Mouse (Mus musculus): ENCODE data around the gene Xk. TPM values are rescaled to one million over a fixed set of nuclear protein-coding genes. Genes with fewer than 3 reads are reported as not detected.
"Not testable (repeated sequence)": the region's sequence is repeated elsewhere in the genome, so short reads cannot be mapped to it uniquely, and the experiment has no call there.

Xk gene
- polyA plus RNA-seq, 1 experiment from 2014 or later, result 7.0 TPM

GRCm38 (mm10) chrX:9298413-9298864, 25.9 kb downstream of the Xk start:
- Histone ChIP-seq H3K9me3 (ENCODE audit: control insufficient read depth, low read length) (no peaks in the 10 kb centered on the region), H3K4me2 (replicated peaks) (no peak overlapping the region), H3K27ac (no peak overlapping the region), H3K4me3 (replicated peaks; ENCODE audit: low read length) (no peak overlapping the region), H3K27me3 (ENCODE audit: control insufficient read depth, insufficient read depth, low read length) (no peaks in the 10 kb centered on the region), H3K36me3 (replicated peaks; ENCODE audit: control insufficient read depth, insufficient read depth) (no peaks in the 10 kb centered on the region), H3K9ac (no peak overlapping the region), H3K4me1 (replicated peaks; ENCODE audit: control insufficient read depth, insufficient read depth, low read length) (no peaks in the 10 kb centered on the region)
- 90% methylated on average over 5 of the region's 5 CpGs for WGBS
- DNase-seq (ENCODE audit: low spot score) (no peak), ATAC-seq (ENCODE audit: low FRiP score) (no peak)

GRCm38 (mm10) chrX:9302791-9303190, 30.2 kb downstream of the Xk start:
- 84% methylated on average over 5 of the region's 5 CpGs for WGBS
- H3K9ac ChIP-seq, result no peak overlapping the region
- H3K4me1 ChIP-seq (replicated peaks; ENCODE audit: control insufficient read depth, insufficient read depth, low read length), result no peaks in the 10 kb centered on the region
- H3K27me3 ChIP-seq (ENCODE audit: control insufficient read depth, insufficient read depth, low read length), result no peaks in the 10 kb centered on the region
- no peaks in the 10 kb centered on the region for H3K9me3 ChIP-seq (ENCODE audit: control insufficient read depth, low read length)
- no peak overlapping the region for H3K4me3 ChIP-seq (replicated peaks; ENCODE audit: low read length)
- H3K27ac ChIP-seq, result no peak overlapping the region
- no peak overlapping the region for H3K4me2 ChIP-seq (replicated peaks)
- DNase-seq (ENCODE audit: low spot score) (no peak), ATAC-seq (ENCODE audit: low FRiP score) (no peak)
- no peaks in the 10 kb centered on the region for H3K36me3 ChIP-seq (replicated peaks; ENCODE audit: control insufficient read depth, insufficient read depth)

GRCm38 (mm10) chrX:9303455-9303854, 30.9 kb downstream of the Xk start:
- 56% methylated on average over 1 of the region's 1 CpGs for WGBS
- Histone ChIP-seq H3K9ac (no peak overlapping the region), H3K36me3 (replicated peaks; ENCODE audit: control insufficient read depth, insufficient read depth) (no peaks in the 10 kb centered on the region), H3K27ac (no peak overlapping the region), H3K4me1 (replicated peaks; ENCODE audit: control insufficient read depth, insufficient read depth, low read length) (no peaks in the 10 kb centered on the region), H3K4me2 (replicated peaks) (no peak overlapping the region), H3K4me3 (replicated peaks; ENCODE audit: low read length) (no peak overlapping the region), H3K9me3 (ENCODE audit: control insufficient read depth, low read length) (no peaks in the 10 kb centered on the region), H3K27me3 (ENCODE audit: control insufficient read depth, insufficient read depth, low read length) (no peaks in the 10 kb centered on the region)
- DNase-seq (ENCODE audit: low spot score) (no peak), ATAC-seq (ENCODE audit: low FRiP score) (no peak)

GRCm38 (mm10) chrX:9316457-9316856, 43.9 kb downstream of the Xk start:
- H3K4me3 ChIP-seq (replicated peaks; ENCODE audit: low read length); H3K9me3 ChIP-seq (ENCODE audit: control insufficient read depth, low read length); H3K4me1 ChIP-seq (replicated peaks; ENCODE audit: control insufficient read depth, insufficient read depth, low read length); H3K9ac ChIP-seq; DNase-seq (ENCODE audit: low spot score); H3K27me3 ChIP-seq (ENCODE audit: control insufficient read depth, insufficient read depth, low read length); H3K36me3 ChIP-seq (replicated peaks; ENCODE audit: control insufficient read depth, insufficient read depth); H3K27ac ChIP-seq; H3K4me2 ChIP-seq (replicated peaks); ATAC-seq (ENCODE audit: low FRiP score): not testable (repeated sequence)

GRCm38 (mm10) chrX:9327954-9328353, 55.4 kb downstream of the Xk start:
- not testable (repeated sequence) for ATAC-seq (ENCODE audit: low FRiP score); H3K9me3 ChIP-seq (ENCODE audit: control insufficient read depth, low read length); H3K4me2 ChIP-seq (replicated peaks); H3K9ac ChIP-seq; H3K36me3 ChIP-seq (replicated peaks; ENCODE audit: control insufficient read depth, insufficient read depth); H3K4me3 ChIP-seq (replicated peaks; ENCODE audit: low read length); H3K27ac ChIP-seq; H3K27me3 ChIP-seq (ENCODE audit: control insufficient read depth, insufficient read depth, low read length); H3K4me1 ChIP-seq (replicated peaks; ENCODE audit: control insufficient read depth, insufficient read depth, low read length); DNase-seq (ENCODE audit: low spot score)
- WGBS, result 93% methylated on average over 19 of the region's 26 CpGs

GRCm38 (mm10) chrX:9332366-9332962, 59.9 kb downstream of the Xk start:
- not testable (repeated sequence) for H3K9ac ChIP-seq; H3K4me1 ChIP-seq (replicated peaks; ENCODE audit: control insufficient read depth, insufficient read depth, low read length); H3K9me3 ChIP-seq (ENCODE audit: control insufficient read depth, low read length); H3K4me3 ChIP-seq (replicated peaks; ENCODE audit: low read length); H3K27me3 ChIP-seq (ENCODE audit: control insufficient read depth, insufficient read depth, low read length); H3K4me2 ChIP-seq (replicated peaks); DNase-seq (ENCODE audit: low spot score); H3K36me3 ChIP-seq (replicated peaks; ENCODE audit: control insufficient read depth, insufficient read depth); ATAC-seq (ENCODE audit: low FRiP score); H3K27ac ChIP-seq
- WGBS, result 90% methylated on average over 12 of the region's 12 CpGs

GRCm38 (mm10) chrX:9333035-9333434, 60.5 kb downstream of the Xk start:
- not testable (repeated sequence) for H3K4me2 ChIP-seq (replicated peaks); H3K36me3 ChIP-seq (replicated peaks; ENCODE audit: control insufficient read depth, insufficient read depth); H3K4me1 ChIP-seq (replicated peaks; ENCODE audit: control insufficient read depth, insufficient read depth, low read length); ATAC-seq (ENCODE audit: low FRiP score); H3K4me3 ChIP-seq (replicated peaks; ENCODE audit: low read length); H3K9ac ChIP-seq; H3K27ac ChIP-seq; H3K27me3 ChIP-seq (ENCODE audit: control insufficient read depth, insufficient read depth, low read length); H3K9me3 ChIP-seq (ENCODE audit: control insufficient read depth, low read length); DNase-seq (ENCODE audit: low spot score)
- WGBS, result 65% methylated on average over 2 of the region's 2 CpGs

GRCm38 (mm10) chrX:9334996-9335395, 62.4 kb downstream of the Xk start:
- not testable (repeated sequence) for H3K4me3 ChIP-seq (replicated peaks; ENCODE audit: low read length); DNase-seq (ENCODE audit: low spot score); H3K9ac ChIP-seq; ATAC-seq (ENCODE audit: low FRiP score); H3K9me3 ChIP-seq (ENCODE audit: control insufficient read depth, low read length); H3K36me3 ChIP-seq (replicated peaks; ENCODE audit: control insufficient read depth, insufficient read depth); H3K4me2 ChIP-seq (replicated peaks); H3K27ac ChIP-seq; H3K4me1 ChIP-seq (replicated peaks; ENCODE audit: control insufficient read depth, insufficient read depth, low read length); H3K27me3 ChIP-seq (ENCODE audit: control insufficient read depth, insufficient read depth, low read length)
- 53% methylated on average over 1 of the region's 1 CpGs for WGBS

- H3K4me1 ChIP-seq (replicated peaks; ENCODE audit: control insufficient read depth, insufficient read depth, low read length); H3K9me3 ChIP-seq (ENCODE audit: control insufficient read depth, low read length); H3K4me3 ChIP-seq (replicated peaks; ENCODE audit: low read length); DNase-seq (ENCODE audit: low spot score); H3K27ac ChIP-seq; H3K9ac ChIP-seq; H3K4me2 ChIP-seq (replicated peaks); H3K27me3 ChIP-seq (ENCODE audit: control insufficient read depth, insufficient read depth, low read length); ATAC-seq (ENCODE audit: low FRiP score); H3K36me3 ChIP-seq (replicated peaks; ENCODE audit: control insufficient read depth, insufficient read depth): not testable (repeated sequence)
- no CpG with 5 or more reads among the region's 2 CpGs for WGBS
These were observed 77.8 kb downstream of the Xk start, which contains the start of gene H2al1k for GRCm38 (mm10) chrX:9350327-9350726. TSS of gene H2al1k (plus strand) at chrX:9350627.
